Mouse (Mus musculus): Measurements from ENCODE around the gene Rbm8a.

DNA sequence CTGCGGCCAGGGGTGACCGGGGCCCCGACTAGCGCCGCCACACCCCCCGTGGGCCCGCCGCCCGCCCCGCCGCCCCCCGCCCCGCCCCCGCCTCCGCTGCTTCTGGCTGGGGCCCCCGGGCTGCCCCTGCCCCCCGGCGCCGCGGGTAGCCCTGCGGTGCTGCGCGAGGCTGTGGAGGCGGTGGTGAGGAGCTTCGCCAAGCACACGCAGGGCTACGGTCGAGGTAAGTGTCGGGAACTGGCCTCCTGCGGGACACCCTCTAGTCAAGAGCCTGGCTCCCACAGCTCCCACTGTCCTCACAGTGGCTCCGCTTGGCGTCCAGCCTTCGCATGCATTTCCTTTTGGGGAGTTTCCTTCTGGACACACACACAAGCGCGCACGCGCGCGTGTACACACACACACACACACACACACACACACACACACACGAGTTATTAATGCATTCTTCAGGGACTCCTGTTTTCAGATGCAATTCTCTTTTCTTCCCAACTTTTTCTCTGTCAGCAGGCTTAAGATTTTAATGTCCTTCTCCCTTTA lies 28.4 kb upstream of the Rbm8a start:
- TF ChIP-seq POLR2A (IDR thresholded peaks at IDR 0.05; ENCODE audit: low read depth, low read length) (no peak), CTCF (IDR thresholded peaks at IDR 0.05; ENCODE audit: extremely low read depth, insufficient read depth, insufficient read length, insufficient replicate concordance) (no peak)

Data from spleen, adult 2 months (tissue).